ENCODE assay signal across 30 mouse cellular contexts in the genomic region with DNA sequence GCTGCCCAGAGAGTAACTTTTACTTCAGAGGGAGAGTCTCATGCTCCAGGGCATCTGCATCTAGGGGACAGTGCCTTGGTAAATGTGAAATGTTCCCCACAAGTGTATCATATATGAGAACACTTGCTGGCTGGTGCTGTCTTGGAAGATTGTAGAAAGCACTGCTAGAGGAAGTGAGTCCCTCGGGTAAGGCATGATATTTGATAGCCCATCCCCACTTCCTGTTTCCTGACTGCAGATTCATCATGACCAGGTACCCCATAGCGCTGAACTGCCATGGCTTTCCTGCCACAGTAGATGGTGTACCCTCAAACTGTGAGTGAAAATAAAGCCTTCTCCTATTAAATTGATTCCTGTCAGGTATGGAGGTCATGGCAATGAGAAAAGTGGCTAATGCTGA. TPM values are rescaled to one million over a fixed set of nuclear protein-coding genes. Genes with fewer than 3 reads are reported as not detected.
A peak's percentile ranks its signal among the peaks of the same experiment; 100 is the strongest.
DNase-seq lines count a peak whose midpoint lies in the region; ATAC-seq lines count a peak whose summit lies in the region.
"Had no signal": no experiment of that assay in that cellular context is flagged by ENCODE, and none has a peak within 500 bp of the region (broad histone marks: within the 10 kb centered on the region; RNA-seq: fewer than 3 reads in every experiment).

No protein-coding gene starts in this region.

- no peak overlapping the region for H3K4me3 ChIP-seq in forebrain, embryonic 14.5 days (ENCODE audit: low read depth, low read length)
- H3K4me3 ChIP-seq: heart, embryonic 13.5 days; intestine, embryonic 15.5 days; limb, embryonic 13.5 days; liver, embryonic 15.5 days; lung, embryonic 15.5 days; midbrain, embryonic 10.5 days; neural tube, embryonic 15.5 days had no signal

- no peak overlapping the region for H3K27ac ChIP-seq in forebrain, embryonic 14.5 days (ENCODE audit: low read depth, low read length)
- H3K27ac ChIP-seq: heart, embryonic 13.5 days; hindbrain, embryonic 14.5 days; intestine, embryonic 15.5 days; limb, embryonic 13.5 days; liver, embryonic 15.5 days; lung, embryonic 15.5 days; midbrain, embryonic 10.5 days; neural tube, embryonic 15.5 days; stomach, postnatal 0 days had no signal

- DNase-seq in thymus, postnatal 14 days: peak; percentile 54
- no peak for DNase-seq in thymus, postnatal 4 days
- peak; percentile 62 for DNase-seq in MEL-GATA-1-ER (ENCODE audit: extremely low read depth, low read depth)
- DNase-seq in thymus, postnatal 25 days: peak; percentile 42
- DNase-seq in layer of hippocampus, postnatal 14 days (ENCODE audit: low spot score in 2 of 2): no peak
- no peak for DNase-seq in forebrain, embryonic 14.5 days (ENCODE audit: low spot score)
- DNase-seq in frontal cortex, postnatal 25 days (ENCODE audit: low spot score in 2 of 2): no peak
- DNase-seq: adrenal gland, postnatal 25 days; cerebellum, adult 8-10 months; cerebellum, postnatal 36 days; gastrocnemius, postnatal 14 days; heart, adult 18-20 months; heart, postnatal 14 days; kidney, adult 9 months; kidney, postnatal 25 days; lung, postnatal 36 days; right cerebral cortex, adult 18-20 months; right cerebral cortex, postnatal 4 days had no signal

- H3K9me3 ChIP-seq in forebrain, embryonic 14.5 days (replicated peaks; ENCODE audit: control insufficient read depth, low read length): no peaks in the 10 kb centered on the region
- H3K9me3 ChIP-seq: heart, embryonic 13.5 days; intestine, embryonic 15.5 days; limb, embryonic 13.5 days; liver, embryonic 15.5 days; lung, embryonic 15.5 days; midbrain, embryonic 10.5 days; neural tube, embryonic 15.5 days had no signal

- no peaks in the 10 kb centered on the region for H3K27me3 ChIP-seq in forebrain, embryonic 14.5 days (replicated peaks; ENCODE audit: control insufficient read depth, insufficient read depth, low read length)
- H3K27me3 ChIP-seq: heart, embryonic 13.5 days; intestine, embryonic 15.5 days; limb, embryonic 13.5 days; liver, embryonic 15.5 days; lung, embryonic 15.5 days; neural tube, embryonic 15.5 days had no signal

- WGBS in forebrain, embryonic 14.5 days: 82% methylated on average over 2 of the region's 2 CpGs

- H3K4me1 ChIP-seq in forebrain, embryonic 14.5 days (ENCODE audit: control insufficient read depth, insufficient read depth, low read length): no peaks in the 10 kb centered on the region
- H3K4me1 ChIP-seq: intestine, embryonic 15.5 days; limb, embryonic 13.5 days; lung, embryonic 15.5 days; neural tube, embryonic 15.5 days had no signal

- H3K9ac ChIP-seq in forebrain, embryonic 14.5 days (ENCODE audit: low read length): no peak overlapping the region
- H3K9ac ChIP-seq: heart, embryonic 13.5 days; hindbrain, embryonic 14.5 days; intestine, embryonic 15.5 days; limb, embryonic 13.5 days; liver, embryonic 15.5 days; lung, embryonic 15.5 days; neural tube, embryonic 15.5 days had no signal

- ATAC-seq in inflammation-experienced regulatory T-cells, adult 6 months: peak; percentile 67
- ATAC-seq in forebrain, embryonic 14.5 days: no peak
- ATAC-seq: forebrain, embryonic 16.5 days; intestine, embryonic 15.5 days; midbrain, embryonic 16.5 days had no signal

- no peak overlapping the region for H3K4me2 ChIP-seq in forebrain, embryonic 14.5 days (ENCODE audit: low read length)
- H3K4me2 ChIP-seq: heart, embryonic 13.5 days; hindbrain, embryonic 14.5 days; intestine, embryonic 15.5 days; limb, embryonic 13.5 days; liver, embryonic 15.5 days; lung, embryonic 15.5 days; neural tube, embryonic 15.5 days had no signal

- H3K36me3 ChIP-seq in forebrain, embryonic 14.5 days (ENCODE audit: control insufficient read depth, insufficient read depth, low read length): 0 out of 2 replicates have a peak, but pooled peaks cover 10% of the 10 kb centered on the region
- H3K36me3 ChIP-seq: heart, embryonic 13.5 days; intestine, embryonic 15.5 days; limb, embryonic 13.5 days; liver, embryonic 15.5 days; lung, embryonic 15.5 days; neural tube, embryonic 15.5 days had no signal

RNA-seq across cellular contexts. Expression of gene Susd3, which starts 19.1 kb away (rescaled TPM):
- polyA plus RNA-seq in inflammation-experienced regulatory T-cells, adult 6 months (2017; shearing (Covaris generic)): 10 to 100 TPM; 62.0 to 95.1 (median 90.5) TPM
- 1 to 10 TPM; 2.6 to 3.7 TPM for total RNA-seq in layer of hippocampus, postnatal 14 days (2021)
- polyA plus RNA-seq in forebrain, embryonic 14.5 days (2014; fragmentation: Nextera tagmentation; extraction: Ambion mirVana): 0.82 and 1.4 TPM in 2 replicates

RNA-seq across cellular contexts. Expression of gene Card19, which starts 51.8 kb away (rescaled TPM):
- polyA plus RNA-seq in inflammation-experienced regulatory T-cells, adult 6 months (2017; shearing (Covaris generic)): 10 to 100 TPM; 58.3 to 83.2 (median 61.4) TPM
- total RNA-seq in layer of hippocampus, postnatal 14 days (2021): 10 to 100 TPM; 17.1 to 18.4 TPM
- 20.8 and 23.8 TPM in 2 replicates for polyA plus RNA-seq in forebrain, embryonic 14.5 days (2014; fragmentation: Nextera tagmentation; extraction: Ambion mirVana)

RNA-seq across cellular contexts. Expression of gene Fgd3, which starts 52.5 kb away (rescaled TPM):
- polyA plus RNA-seq in inflammation-experienced regulatory T-cells, adult 6 months (2017; shearing (Covaris generic)): 10 to 100 TPM; 10.4 to 19.8 (median 16.3) TPM
- 1 to 10 TPM; 7.3 to 7.9 TPM for total RNA-seq in layer of hippocampus, postnatal 14 days (2021)
- polyA plus RNA-seq in forebrain, embryonic 14.5 days (2014; fragmentation: Nextera tagmentation; extraction: Ambion mirVana): 2.8 and 3.4 TPM in 2 replicates

Comparison
In these comparisons a context has a peak if more than half of its experiments do, and no peak if none do; other contexts are left out.
1. DNase-seq: peak in thymus, postnatal 14 days (single experiment), MEL-GATA-1-ER (single experiment) and thymus, postnatal 25 days (single experiment); none in thymus, postnatal 4 days (single experiment), layer of hippocampus, postnatal 14 days (0 of 2), forebrain, embryonic 14.5 days (single experiment) and frontal cortex, postnatal 25 days (0 of 2).
2. RNA of gene Susd3, which starts 19.1 kb away (polyA plus RNA-seq): 62.0 to 95.1 TPM in inflammation-experienced regulatory T-cells, adult 6 months; 0.82 to 1.4 TPM in forebrain, embryonic 14.5 days; every median in the first group is over 10 times any median in the second.